Mouse (Mus musculus): Measurements from ENCODE around the gene Gm28729.
A peak's percentile ranks its signal among the peaks of the same experiment; 100 is the strongest.
"Not testable (repeated sequence)": the region's sequence is repeated elsewhere in the genome, so short reads cannot be mapped to it uniquely, and the experiment has no call there.

Gm28729 gene

GRCm38 (mm10) chr9:96517429-96517828 is 7.6 kb downstream of the Gm28729 start:
- DNase-seq, result no peak

- no peak for DNase-seq
Observed at GRCm38 (mm10) chr9:96516806-96517205, 8.3 kb downstream of the Gm28729 start.

- no peak for DNase-seq
Observed at GRCm38 (mm10) chr9:96515737-96516136, 9.3 kb downstream of the Gm28729 start.

- DNase-seq, result no peak
Observed at GRCm38 (mm10) chr9:96514278-96514677, 10.8 kb downstream of the Gm28729 start.

- peak; percentile 8 for DNase-seq
Observed at GRCm38 (mm10) chr9:96506011-96506498, 19.0 kb downstream of the Gm28729 start.

- DNase-seq, result no peak
Observed at GRCm38 (mm10) chr9:96505156-96505555, 19.9 kb downstream of the Gm28729 start.

- no peak for DNase-seq
Observed at GRCm38 (mm10) chr9:96504116-96504895, 20.8 kb downstream of the Gm28729 start.

GRCm38 (mm10) chr9:96502856-96503610 is 22.0 kb downstream of the Gm28729 start:
- DNase-seq, result no peak

- DNase-seq, result no peak
Observed at GRCm38 (mm10) chr9:96501217-96501616, 23.8 kb downstream of the Gm28729 start.

GRCm38 (mm10) chr9:96493212-96493611 is 31.9 kb downstream of the Gm28729 start:
- no peak for DNase-seq

GRCm38 (mm10) chr9:96491810-96492209 is 33.3 kb downstream of the Gm28729 start:
- peak; percentile 56 for DNase-seq

GRCm38 (mm10) chr9:96487869-96488268 is 37.2 kb downstream of the Gm28729 start:
- DNase-seq, result not testable (repeated sequence)

- no peak for DNase-seq
Observed at GRCm38 (mm10) chr9:96483648-96484047, 41.4 kb downstream of the Gm28729 start.

- DNase-seq, result no peak
Observed at GRCm38 (mm10) chr9:96483028-96483427, 42.0 kb downstream of the Gm28729 start.

- DNase-seq, result peak; percentile 99
Observed at GRCm38 (mm10) chr9:96478071-96478888, 46.8 kb downstream of the Gm28729 start, which contains the start of gene Rnf7. Gene Rnf7, minus strand, starts transcription at chr9:96478675.

- DNase-seq, result no peak
Observed at GRCm38 (mm10) chr9:96472356-96472755, 52.7 kb downstream of the Gm28729 start.

- DNase-seq, result not testable (repeated sequence)
Observed at GRCm38 (mm10) chr9:96471681-96472080, 53.4 kb downstream of the Gm28729 start.

GRCm38 (mm10) chr9:96470266-96470974 is 54.6 kb downstream of the Gm28729 start:
- DNase-seq, result no peak

GRCm38 (mm10) chr9:96469556-96470265 is 55.4 kb downstream of the Gm28729 start:
- no peak for DNase-seq

GRCm38 (mm10) chr9:96463708-96464107 is 61.4 kb downstream of the Gm28729 start:
- no peak for DNase-seq

- DNase-seq, result no peak
Observed at GRCm38 (mm10) chr9:96461607-96462006, 63.5 kb downstream of the Gm28729 start.

Data from right cerebral cortex, postnatal 4 days (tissue).